Mouse (Mus musculus): ENCODE data around the gene Ugt2a2. TPM values are rescaled to one million over a fixed set of nuclear protein-coding genes. Genes with fewer than 3 reads are reported as not detected.
"Not testable (repeated sequence)": the region's sequence is repeated elsewhere in the genome, so short reads cannot be mapped to it uniquely, and the experiment has no call there.

The Ugt2a2 gene
- total and polyA plus RNA-seq, 3 experiments, result not detected

- H3K4me2 ChIP-seq (ENCODE audit: insufficient read depth, low read depth, poor library complexity, severe bottlenecking), result no peak overlapping the region
- H3K9me3 ChIP-seq (replicated peaks; ENCODE audit: low read length), result no peaks in the 10 kb centered on the region
- TF ChIP-seq POLR2A (IDR thresholded peaks at IDR 0.05; ENCODE audit: low read depth, low read length), result no peak
- no peak for TF ChIP-seq MEF2A (IDR thresholded peaks at IDR 0.05; ENCODE audit: borderline replicate concordance, low read depth, low read length)
- no peak for TF ChIP-seq USF1 (IDR thresholded peaks at IDR 0.05; ENCODE audit: low read depth, low read length)
- no peak for TF ChIP-seq SIN3A (IDR thresholded peaks at IDR 0.05; ENCODE audit: low read length)
- no peak for TF ChIP-seq KAT2A (IDR thresholded peaks at IDR 0.05; ENCODE audit: insufficient replicate concordance, low read length)
- in situ Hi-C loops (cut with MboI; ENCODE audit: low pct_ligation_motif_present, low pct_unique_long_range_greater_than_20kb, low sequenced_read_pairs), result no loop called here
- H3K36me3 ChIP-seq (replicated peaks in 1 of 2; ENCODE audit: control insufficient read depth in 1 of 2, insufficient read depth in 1 of 2, low read length in 1 of 2), result no peaks in the 10 kb centered on the region
- H3K9ac ChIP-seq (ENCODE audit: insufficient read depth, low read depth), result no peak overlapping the region
- H3K4me3 ChIP-seq (replicated peaks in 1 of 3; ENCODE audit: low read depth in 2 of 3, low read length in 2 of 3, poor library complexity in 1 of 3), result no peak overlapping the region
- no peak for DNase-seq (ENCODE audit: extremely low read depth)
- dilution Hi-C loops (cut with MboI; ENCODE audit: extremely low pct_ligation_motif_present, extremely low pct_unique_long_range_greater_than_20kb, low sequenced_read_pairs), result no loop called here
- no peaks in the 10 kb centered on the region for H3K27me3 ChIP-seq (replicated peaks)
- H3K27ac ChIP-seq (ENCODE audit: insufficient read depth, low read depth), result no peak overlapping the region
- no peaks in the 10 kb centered on the region for H3K4me1 ChIP-seq (ENCODE audit: control insufficient read depth in 1 of 2, insufficient read depth in 2 of 2)
- H3K79me2 ChIP-seq (replicated peaks; ENCODE audit: control insufficient read depth, extremely low read depth, insufficient read depth, poor library complexity, severe bottlenecking), result no peaks in the 10 kb centered on the region
These were observed 16.9 kb upstream of the Ugt2a2 start for GRCm38 (mm10) chr5:87498936-87499335.

- no peak within 1 kb of the TSS for H3K4me3 ChIP-seq (replicated peaks in 1 of 3; ENCODE audit: low read depth in 2 of 3, low read length in 2 of 3, poor library complexity in 1 of 3)
- H3K27ac ChIP-seq (ENCODE audit: insufficient read depth, low read depth), result no peak within 1 kb of the TSS
- no peaks in the 10 kb centered on the region for H3K4me1 ChIP-seq (ENCODE audit: control insufficient read depth in 1 of 2, insufficient read depth in 2 of 2)
- dilution Hi-C loops (cut with MboI; ENCODE audit: extremely low pct_ligation_motif_present, extremely low pct_unique_long_range_greater_than_20kb, low sequenced_read_pairs), result no loop called here
- no peaks in the 10 kb centered on the region for H3K36me3 ChIP-seq (replicated peaks in 1 of 2; ENCODE audit: control insufficient read depth in 1 of 2, insufficient read depth in 1 of 2, low read length in 1 of 2)
- H3K27me3 ChIP-seq (replicated peaks), result no peaks in the 10 kb centered on the region
- no peaks in the 10 kb centered on the region for H3K9me3 ChIP-seq (replicated peaks; ENCODE audit: low read length)
- no peaks in the 10 kb centered on the region for H3K79me2 ChIP-seq (replicated peaks; ENCODE audit: control insufficient read depth, extremely low read depth, insufficient read depth, poor library complexity, severe bottlenecking)
- no peak for TF ChIP-seq TCF12 (IDR thresholded peaks at IDR 0.05; ENCODE audit: low read depth, low read length)
- no peak for TF ChIP-seq MEF2A (IDR thresholded peaks at IDR 0.05; ENCODE audit: borderline replicate concordance, low read depth, low read length)
- no peak for TF ChIP-seq ZMIZ1 (IDR thresholded peaks at IDR 0.05; ENCODE audit: low read depth, low read length)
- TF ChIP-seq BHLHE40 (IDR thresholded peaks at IDR 0.05; ENCODE audit: low read depth, low read length), result no peak
- no peak for TF ChIP-seq ZKSCAN1 (IDR thresholded peaks at IDR 0.05; ENCODE audit: borderline replicate concordance, low read depth, low read length)
- no peak within 1 kb of the TSS for H3K4me2 ChIP-seq (ENCODE audit: insufficient read depth, low read depth, poor library complexity, severe bottlenecking)
- in situ Hi-C loops (cut with MboI; ENCODE audit: low pct_ligation_motif_present, low pct_unique_long_range_greater_than_20kb, low sequenced_read_pairs), result no loop called here
- H3K9ac ChIP-seq (ENCODE audit: insufficient read depth, low read depth), result no peak within 1 kb of the TSS
- no peak for DNase-seq (ENCODE audit: extremely low read depth)
These were observed 8.7 kb upstream of the Ugt2a2 start, which contains the start of gene Ugt2a1 for GRCm38 (mm10) chr5:87490771-87491170. Gene Ugt2a1, minus strand, starts transcription at chr5:87490871.

GRCm38 (mm10) chr5:87486706-87487105, 4.6 kb upstream of the Ugt2a2 start, which contains the start of gene Gm43638:
Gene Gm43638, minus strand, starts transcription at chr5:87486806.
- H3K4me3 ChIP-seq (replicated peaks in 1 of 3; ENCODE audit: low read depth in 2 of 3, low read length in 2 of 3, poor library complexity in 1 of 3); H3K4me1 ChIP-seq (ENCODE audit: control insufficient read depth in 1 of 2, insufficient read depth in 2 of 2); dilution Hi-C loops (cut with MboI; ENCODE audit: extremely low pct_ligation_motif_present, extremely low pct_unique_long_range_greater_than_20kb, low sequenced_read_pairs); H3K9me3 ChIP-seq (replicated peaks; ENCODE audit: low read length); H3K9ac ChIP-seq (ENCODE audit: insufficient read depth, low read depth); H3K27me3 ChIP-seq (replicated peaks); DNase-seq (ENCODE audit: extremely low read depth); H3K4me2 ChIP-seq (ENCODE audit: insufficient read depth, low read depth, poor library complexity, severe bottlenecking); in situ Hi-C loops (cut with MboI; ENCODE audit: low pct_ligation_motif_present, low pct_unique_long_range_greater_than_20kb, low sequenced_read_pairs); H3K79me2 ChIP-seq (replicated peaks; ENCODE audit: control insufficient read depth, extremely low read depth, insufficient read depth, poor library complexity, severe bottlenecking); H3K36me3 ChIP-seq (replicated peaks in 1 of 2; ENCODE audit: control insufficient read depth in 1 of 2, insufficient read depth in 1 of 2, low read length in 1 of 2); H3K27ac ChIP-seq (ENCODE audit: insufficient read depth, low read depth): not testable (repeated sequence)
